Mouse (Mus musculus): ENCODE measurements around the gene Chd6.

Gene Chd6

GRCm38 (mm10) chr2:161108933-161109371 lies at the start of gene Chd6:
Gene Chd6, minus strand, starts transcription at chr2:161109075.
- DNase-seq (ENCODE audit: low read depth) = peak; percentile 96

GRCm38 (mm10) chr2:161150004-161150842 lies 41.3 kb upstream of the Chd6 start:
- DNase-seq (ENCODE audit: low read depth) = no peak

- no peak for DNase-seq (ENCODE audit: low read depth)
Observed at GRCm38 (mm10) chr2:161148428-161149020, 39.6 kb upstream of the Chd6 start.

- no peak for DNase-seq (ENCODE audit: low read depth)
Observed at GRCm38 (mm10) chr2:161147656-161148427, 39.0 kb upstream of the Chd6 start.

GRCm38 (mm10) chr2:161144799-161145198 lies 35.9 kb upstream of the Chd6 start:
- DNase-seq (ENCODE audit: low read depth) = no peak

GRCm38 (mm10) chr2:161138672-161139536 lies 30.0 kb upstream of the Chd6 start:
- no peak for DNase-seq (ENCODE audit: low read depth)

- no peak for DNase-seq (ENCODE audit: low read depth)
Observed at GRCm38 (mm10) chr2:161136999-161137398, 28.1 kb upstream of the Chd6 start.

GRCm38 (mm10) chr2:161128367-161129111 lies 19.7 kb upstream of the Chd6 start:
- DNase-seq (ENCODE audit: low read depth) = no peak

- DNase-seq (ENCODE audit: low read depth) = no peak
Observed at GRCm38 (mm10) chr2:161112011-161112410, 3.1 kb upstream of the Chd6 start.

GRCm38 (mm10) chr2:161109398-161109821 lies 535 bp upstream of the Chd6 start:
- DNase-seq (ENCODE audit: low read depth) = no peak

GRCm38 (mm10) chr2:161108085-161108927 lies 569 bp downstream of the Chd6 start:
- peak; percentile 9 for DNase-seq (ENCODE audit: low read depth)

- no peak for DNase-seq (ENCODE audit: low read depth)
Observed at GRCm38 (mm10) chr2:161107236-161107635, 1.6 kb downstream of the Chd6 start.

- DNase-seq (ENCODE audit: low read depth) = no peak
Observed at GRCm38 (mm10) chr2:161103769-161104168, 5.1 kb downstream of the Chd6 start.

GRCm38 (mm10) chr2:161102102-161102501 lies 6.8 kb downstream of the Chd6 start:
- DNase-seq (ENCODE audit: low read depth) = no peak

- no peak for DNase-seq (ENCODE audit: low read depth)
Observed at GRCm38 (mm10) chr2:161097746-161098145, 11.1 kb downstream of the Chd6 start.

GRCm38 (mm10) chr2:161090746-161091405 lies 18.0 kb downstream of the Chd6 start:
- no peak for DNase-seq (ENCODE audit: low read depth)

- peak; percentile 41 for DNase-seq (ENCODE audit: low read depth)
Observed at GRCm38 (mm10) chr2:161090200-161090599, 18.7 kb downstream of the Chd6 start.

- no peak for DNase-seq (ENCODE audit: low read depth)
Observed at GRCm38 (mm10) chr2:161078590-161078989, 30.3 kb downstream of the Chd6 start.

GRCm38 (mm10) chr2:161076262-161076661 lies 32.6 kb downstream of the Chd6 start:
- no peak for DNase-seq (ENCODE audit: low read depth)

Data from c-Kit-positive CD71-negative TER-119-negative erythroid progenitor cells, embryonic 14.5 days (primary cell).